In the genomic region with DNA sequence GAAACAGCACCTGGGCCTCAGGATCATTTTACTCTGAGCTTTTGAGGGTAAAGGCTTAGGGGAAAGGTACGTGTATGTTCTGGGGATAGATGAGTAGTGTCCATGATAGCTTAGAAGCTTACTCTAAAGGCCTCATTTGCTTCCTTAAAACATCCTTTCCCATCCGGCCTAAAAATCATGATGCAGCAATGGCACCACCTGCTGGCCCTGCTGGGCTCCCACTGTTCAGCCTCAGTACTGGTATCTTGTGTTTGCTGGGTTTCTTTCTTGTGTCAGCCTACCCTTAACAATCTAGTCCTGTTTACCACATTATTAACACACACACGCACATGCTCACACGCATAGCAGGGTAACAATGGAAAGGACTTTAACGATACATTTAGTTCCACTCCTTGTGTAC, we compare ENCODE assay signal across 8 mouse cellular contexts. TPM values are rescaled to one million over a fixed set of nuclear protein-coding genes. Genes with fewer than 3 reads are reported as not detected.
A peak's percentile ranks its signal among the peaks of the same experiment; 100 is the strongest.
DNase-seq lines count a peak whose midpoint lies in the region; ATAC-seq lines count a peak whose summit lies in the region.

No protein-coding gene starts in this region.

- DNase-seq in heart, adult 11 months = peak; percentile 95
- DNase-seq in left cerebral cortex, adult 11 months (ENCODE audit: low spot score) = peak; percentile 56
- DNase-seq in right cerebral cortex, postnatal 25 days = peak; percentile 75

- no peaks in the 10 kb centered on the region for H3K9me3 ChIP-seq in heart, embryonic 11.5 days (replicated peaks; ENCODE audit: control insufficient read depth, low read length)
- H3K9me3 ChIP-seq in forebrain, embryonic 15.5 days = no peaks in the 10 kb centered on the region
- no peaks in the 10 kb centered on the region for H3K9me3 ChIP-seq in hindbrain, embryonic 16.5 days (ENCODE audit: control insufficient read depth, low read length)

- no peak for ATAC-seq in heart, embryonic 11.5 days (replicated peaks; ENCODE audit: insufficient number of reproducible peaks, low FRiP score, low TSS enrichment)
- ATAC-seq in cerebellum, adult (ENCODE audit: insufficient number of reproducible peaks, low FRiP score, low TSS enrichment) = peak; percentile 75; the same call in 1 of the 2 replicates
- peak; percentile 80 for ATAC-seq in forebrain, embryonic 15.5 days (replicated peaks)
- ATAC-seq in hindbrain, embryonic 16.5 days = peak; percentile 86
- peak; percentile 96 for ATAC-seq in megakaryocyte progenitor cell, adult 5-6 weeks (replicated peaks; ENCODE audit: poor library complexity)

- no peak overlapping the region for H3K27ac ChIP-seq in heart, embryonic 11.5 days (ENCODE audit: low read depth, low read length)
- H3K27ac ChIP-seq in forebrain, embryonic 15.5 days (replicated peaks) = no peak overlapping the region
- no peak overlapping the region for H3K27ac ChIP-seq in hindbrain, embryonic 16.5 days (ENCODE audit: low read depth, low read length)

- WGBS in heart, embryonic 11.5 days (ENCODE audit: insufficient replicate concordance) = 33% methylated on average over 5 of the region's 5 CpGs
- WGBS in forebrain, embryonic 15.5 days = 27% methylated on average over 5 of the region's 5 CpGs
- WGBS in hindbrain, embryonic 16.5 days = 27% methylated on average over 5 of the region's 5 CpGs

- no peak overlapping the region for H3K4me2 ChIP-seq in heart, embryonic 11.5 days
- no peak overlapping the region for H3K4me2 ChIP-seq in forebrain, embryonic 15.5 days (replicated peaks)
- H3K4me2 ChIP-seq in hindbrain, embryonic 16.5 days (ENCODE audit: low read length) = no peak overlapping the region

- H3K36me3 ChIP-seq in heart, embryonic 11.5 days (ENCODE audit: control insufficient read depth, insufficient read depth, low read length) = no peaks in the 10 kb centered on the region
- no peaks in the 10 kb centered on the region for H3K36me3 ChIP-seq in forebrain, embryonic 15.5 days
- no peaks in the 10 kb centered on the region for H3K36me3 ChIP-seq in hindbrain, embryonic 16.5 days (ENCODE audit: control insufficient read depth, insufficient read depth, low read length)

- H3K27me3 ChIP-seq in heart, embryonic 11.5 days (ENCODE audit: control insufficient read depth, insufficient read depth, low read length) = no peaks in the 10 kb centered on the region
- no peaks in the 10 kb centered on the region for H3K27me3 ChIP-seq in forebrain, embryonic 15.5 days
- no peaks in the 10 kb centered on the region for H3K27me3 ChIP-seq in hindbrain, embryonic 16.5 days (replicated peaks; ENCODE audit: control insufficient read depth, insufficient read depth, low read length)

- H3K4me3 ChIP-seq in heart, embryonic 11.5 days (ENCODE audit: low read depth, low read length) = no peak overlapping the region
- no peak overlapping the region for H3K4me3 ChIP-seq in forebrain, embryonic 15.5 days
- no peak overlapping the region for H3K4me3 ChIP-seq in hindbrain, embryonic 16.5 days (ENCODE audit: low read length)

- H3K9ac ChIP-seq in heart, embryonic 11.5 days (ENCODE audit: low read depth, low read length) = no peak overlapping the region
- H3K9ac ChIP-seq in forebrain, embryonic 15.5 days (replicated peaks) = no peak overlapping the region
- no peak overlapping the region for H3K9ac ChIP-seq in hindbrain, embryonic 16.5 days (ENCODE audit: low read depth, low read length)

- H3K4me1 ChIP-seq in heart, embryonic 11.5 days (ENCODE audit: control insufficient read depth, insufficient read depth, low read length) = no peaks in the 10 kb centered on the region
- H3K4me1 ChIP-seq in forebrain, embryonic 15.5 days = no peaks in the 10 kb centered on the region
- H3K4me1 ChIP-seq in hindbrain, embryonic 16.5 days (ENCODE audit: control insufficient read depth, insufficient read depth, low read depth, low read length) = no peaks in the 10 kb centered on the region

RNA-seq across cellular contexts. Expression of a gene that starts 23.6 kb away (rescaled TPM):
- 70.4 and 85.1 TPM in 2 replicates for polyA plus RNA-seq in heart, embryonic 11.5 days (2014; fragmentation: Nextera tagmentation; extraction: Ambion mirVana)
- 25.2 and 26.3 TPM in 2 replicates for polyA plus RNA-seq in forebrain, embryonic 15.5 days (2015; fragmentation: Nextera tagmentation; extraction: Ambion mirVana)
- polyA plus RNA-seq in hindbrain, embryonic 16.5 days (2015; fragmentation: Nextera tagmentation; extraction: Ambion mirVana) = 29.8 and 36.5 TPM in 2 replicates
- 177 and 202 TPM in 2 replicates for total RNA-seq in megakaryocyte progenitor cell, adult 5-6 weeks (2015)
- total RNA-seq in megakaryocyte progenitor cell, adult 5-6 weeks (2017) = 240 and 266 TPM in 2 replicates
